Mouse (Mus musculus) intestine, embryonic 14.5 days (tissue): ENCODE results near the gene Sirt2. TPM values are rescaled to one million over a fixed set of nuclear protein-coding genes. Genes with fewer than 3 reads are reported as not detected.

ENCODE experiments used
- ATAC-seq: fragments of 200-750 bp; cut with Nextera tagmentation; replicated peaks from 2 replicates; pipeline ENCODE4 v1.8.0; 2017; ENCODE audit warnings: low read depth, moderate number of reproducible peaks, moderate TSS enrichment, moderate library complexity; ENCODE audit not compliant: low FRiP score, low TSS enrichment
- DNase-seq: peaks from one replicate; pipeline ENCODE4 v3.0.0-alpha.2; 2018; ENCODE audit warnings: low spot score
- H3K27ac ChIP-seq: fragments of 300-500 bp; sonication (generic); 2 replicates; pipeline ENCODE4 v1.5.1; 2014; ENCODE audit warnings: low read depth, mild to moderate bottlenecking, control low read depth
- H3K27me3 ChIP-seq: fragments of 300-500 bp; sonication (generic); replicated peaks from 2 replicates; pipeline ENCODE4 v1.6.1; 2014; ENCODE audit warnings: low read length, control low read depth; ENCODE audit not compliant: control insufficient read depth, insufficient read depth
- H3K36me3 ChIP-seq: fragments of 300-500 bp; sonication (generic); 2 replicates; pipeline ENCODE4 v1.6.1; 2014; ENCODE audit warnings: low read length, control low read depth; ENCODE audit not compliant: control insufficient read depth, insufficient read depth
- H3K4me1 ChIP-seq: fragments of 300-500 bp; sonication (generic); replicated peaks from 2 replicates; pipeline ENCODE4 v1.6.1; 2014; ENCODE audit warnings: low read length, control low read depth, mixed read lengths; ENCODE audit not compliant: control insufficient read depth, insufficient read depth
- H3K4me2 ChIP-seq: fragments of 300-500 bp; sonication (generic); 2 replicates; pipeline ENCODE4 v1.6.1; 2014; ENCODE audit warnings: low read length
- H3K4me3 ChIP-seq: fragments of 300-500 bp; sonication (generic); 2 replicates; pipeline ENCODE4 v1.5.1; 2014; ENCODE audit warnings: low read depth, low read length, control low read depth, mixed read lengths
- H3K9ac ChIP-seq: fragments of 300-500 bp; sonication (generic); 2 replicates; pipeline ENCODE4 v1.6.1; 2014; ENCODE audit warnings: mild to moderate bottlenecking, low read length
- H3K9me3 ChIP-seq: fragments of 300-500 bp; sonication (generic); 2 replicates; pipeline ENCODE4 v1.6.1; 2016; ENCODE audit warnings: low read length, control low read depth; ENCODE audit not compliant: control insufficient read depth
- WGBS: fragments of 180-500 bp; shearing (Covaris S2); extraction: QIAGEN DNeasy Blood & Tissue Kit; methylation state at CpG from one replicate; pipeline ENCODE4 v1.1.7; 2014; 5-methylcytosine and 5-hydroxymethylcytosine counted together
- polyA plus RNA-seq: library from polyadenylated mRNA; unstranded; fragments of >200 nt; fragmentation: Nextera tagmentation; extraction: Ambion mirVana; gene quantifications from 2 replicates; pipeline ENCODE4 v1.2.1, GENCODE M21; 2014

Sirt2 gene
- polyA plus RNA-seq, 1 experiment from 2014 or later, result 56.8 TPM

GRCm38 (mm10) chr7:28807641-28808220, 41.2 kb downstream of the Sirt2 start:
- peak overlapping the region; percentile 100 for H3K27ac ChIP-seq
- no peaks in the 10 kb centered on the region for H3K9me3 ChIP-seq
- peaks cover 30% of the 10 kb centered on the region for H3K4me1 ChIP-seq
- H3K36me3 ChIP-seq, result peaks cover 10% of the 10 kb centered on the region
- no peak for ATAC-seq
- peak overlapping the region; percentile 66 for H3K4me2 ChIP-seq
- DNase-seq, result no peak
- 55% methylated on average over 6 of the region's 8 CpGs for WGBS
- peak overlapping the region; percentile 84 for H3K4me3 ChIP-seq
- no peaks in the 10 kb centered on the region for H3K27me3 ChIP-seq
- H3K9ac ChIP-seq, result peak overlapping the region; percentile 94

- no peaks in the 10 kb centered on the region for H3K9me3 ChIP-seq
- ATAC-seq (peak; percentile 2), DNase-seq (no peak)
- H3K27ac ChIP-seq, result peak within 1 kb of the TSS; percentile 100
- peak within 1 kb of the TSS; percentile 94 for H3K9ac ChIP-seq
- peak within 1 kb of the TSS; percentile 84 for H3K4me3 ChIP-seq
- no peaks in the 10 kb centered on the region for H3K27me3 ChIP-seq
- peaks cover 28% of the 10 kb centered on the region for H3K4me1 ChIP-seq
- H3K4me2 ChIP-seq, result peak within 1 kb of the TSS; percentile 66
- 2% methylated on average over 35 of the region's 35 CpGs for WGBS
- peaks cover 16% of the 10 kb centered on the region for H3K36me3 ChIP-seq
Observed at GRCm38 (mm10) chr7:28808221-28808941, 41.8 kb downstream of the Sirt2 start, which contains the start of gene Hnrnpl. Hnrnpl (plus strand) TSS chr7:28808541.

- peak; percentile 71 for ATAC-seq
Observed at GRCm38 (mm10) chr7:28808957-28809393, 42.4 kb downstream of the Sirt2 start.

GRCm38 (mm10) chr7:28809401-28810089, 43.0 kb downstream of the Sirt2 start:
- under 1% methylated on average over 35 of the region's 35 CpGs for WGBS
- DNase-seq, result peak; percentile 87

More at GRCm38 (mm10) chr7:28808957-28809393, 42.4 kb downstream of the Sirt2 start:
- H3K4me2 ChIP-seq, result peak overlapping the region; percentile 66
- H3K36me3 ChIP-seq, result peaks cover 22% of the 10 kb centered on the region
- peak overlapping the region; percentile 94 for H3K9ac ChIP-seq
- DNase-seq, result peak; percentile 98
- 0% methylated on average over 28 of the region's 32 CpGs for WGBS
- H3K27me3 ChIP-seq, result no peaks in the 10 kb centered on the region
- H3K9me3 ChIP-seq, result no peaks in the 10 kb centered on the region
- H3K27ac ChIP-seq, result peak overlapping the region; percentile 100
- H3K4me3 ChIP-seq, result peak overlapping the region; percentile 84
- peaks cover 29% of the 10 kb centered on the region for H3K4me1 ChIP-seq

GRCm38 (mm10) chr7:28810107-28811066, 43.9 kb downstream of the Sirt2 start:
- Histone ChIP-seq H3K4me3 (peak overlapping the region; percentile 84), H3K36me3 (peaks cover 36% of the 10 kb centered on the region), H3K4me1 (peaks cover 30% of the 10 kb centered on the region), H3K27ac (peak overlapping the region; percentile 100), H3K9me3 (no peaks in the 10 kb centered on the region), H3K9ac (peak overlapping the region; percentile 94), H3K4me2 (peak overlapping the region; percentile 66), H3K27me3 (no peaks in the 10 kb centered on the region)
- peak; percentile 99 for DNase-seq
- ATAC-seq, result peak; percentile 89
- WGBS, result under 1% methylated on average over 70 of the region's 70 CpGs

More at GRCm38 (mm10) chr7:28809401-28810089, 43.0 kb downstream of the Sirt2 start:
- Histone ChIP-seq H3K27me3 (no peaks in the 10 kb centered on the region), H3K9me3 (no peaks in the 10 kb centered on the region), H3K4me2 (peak overlapping the region; percentile 66), H3K27ac (peak overlapping the region; percentile 100), H3K36me3 (peaks cover 28% of the 10 kb centered on the region), H3K9ac (peak overlapping the region; percentile 94), H3K4me1 (peaks cover 30% of the 10 kb centered on the region), H3K4me3 (peak overlapping the region; percentile 84)
- peak; percentile 19 for ATAC-seq

GRCm38 (mm10) chr7:28811228-28811627, 44.7 kb downstream of the Sirt2 start:
- H3K27ac ChIP-seq, result peak overlapping the region; percentile 97
- DNase-seq (peak; percentile 92), ATAC-seq (peak; percentile 34; the same call in 1 of the 2 replicates)
- H3K9me3 ChIP-seq, result no peaks in the 10 kb centered on the region
- no peaks in the 10 kb centered on the region for H3K27me3 ChIP-seq
- under 1% methylated on average over 40 of the region's 40 CpGs for WGBS
- peak overlapping the region; percentile 84 for H3K4me3 ChIP-seq
- H3K4me1 ChIP-seq, result peaks cover 35% of the 10 kb centered on the region
- H3K4me2 ChIP-seq, result peak overlapping the region; percentile 93
- peaks cover 45% of the 10 kb centered on the region for H3K36me3 ChIP-seq
- peak overlapping the region; percentile 90 for H3K9ac ChIP-seq

GRCm38 (mm10) chr7:28811640-28812275, 45.2 kb downstream of the Sirt2 start:
- no peak for ATAC-seq
- Histone ChIP-seq H3K27me3 (no peaks in the 10 kb centered on the region), H3K27ac (peak overlapping the region; percentile 97), H3K9me3 (no peaks in the 10 kb centered on the region), H3K4me1 (peaks cover 37% of the 10 kb centered on the region), H3K36me3 (peaks cover 50% of the 10 kb centered on the region), H3K4me2 (peak overlapping the region; percentile 93), H3K4me3 (peak overlapping the region; percentile 84), H3K9ac (peak overlapping the region; percentile 90)
- no peak for DNase-seq
- WGBS, result 4% methylated on average over 7 of the region's 7 CpGs
